Mouse (Mus musculus) MEL (cell line): ENCODE data around the gene Ihh.

Experiments
- BHLHE40 ChIP-seq: IDR thresholded peaks from 2 replicates; pipeline ENCODE4 v1.6.1; 2012; ENCODE audit warnings: low read depth, mild to moderate bottlenecking, inconsistent platforms, low read length, improper control_type of control experiment, borderline replicate concordance
- CTCF ChIP-seq, 3 experiments: IDR thresholded peaks in 2 of 3; conservative IDR thresholded peaks in 1 of 3; 2 replicates each; pipeline ENCODE4 v1.5.1; 2011 to 2012; ENCODE audit warnings: low read length in 3 of 3, low read depth in 2 of 3, mild to moderate bottlenecking in 2 of 3, improper control_type of control experiment in 1 of 3, inconsistent platforms in 1 of 3, mixed read lengths in 1 of 3, moderate library complexity in 1 of 3; ENCODE audit not compliant: control insufficient read depth in 1 of 3, insufficient read depth in 1 of 3, poor library complexity in 1 of 3, severe bottlenecking in 1 of 3
- EP300 ChIP-seq, 2 experiments: IDR thresholded peaks; 2 replicates each; pipeline ENCODE4 v1.6.1; 2011; ENCODE audit warnings: improper control_type of control experiment in 2 of 2, low read length in 2 of 2, low read depth in 1 of 2, mild to moderate bottlenecking in 1 of 2
- MXI1 ChIP-seq: IDR thresholded peaks from 2 replicates; pipeline ENCODE4 v1.6.1; 2011; ENCODE audit warnings: mild to moderate bottlenecking, low read depth, low read length, improper control_type of control experiment
- POLR2A ChIP-seq, 2 experiments: IDR thresholded peaks; 2 replicates each; pipeline ENCODE4 v1.6.1; 2011 to 2012; ENCODE audit warnings: low read length in 2 of 2, mild to moderate bottlenecking in 2 of 2, control low read depth in 1 of 2, improper control_type of control experiment in 1 of 2, low read depth in 1 of 2, moderate library complexity in 1 of 2; ENCODE audit not compliant: control insufficient read depth in 1 of 2, insufficient read depth in 1 of 2, poor library complexity in 1 of 2

- TF ChIP-seq CTCF (IDR thresholded peaks at IDR 0.05 in 2 of 3, conservative IDR thresholded peaks at IDR 0.05 in 1 of 3; ENCODE audit: control insufficient read depth in 1 of 3, insufficient read depth in 1 of 3, low read depth in 2 of 3, low read length in 3 of 3, poor library complexity in 1 of 3, severe bottlenecking in 1 of 3) (peak; percentile 81 to 86 (median 84)), MXI1 (no peak), EP300 (IDR thresholded peaks at IDR 0.05; ENCODE audit: low read depth in 1 of 2, low read length in 2 of 2) (no peak), POLR2A (IDR thresholded peaks at IDR 0.05; ENCODE audit: control insufficient read depth in 1 of 2, insufficient read depth in 1 of 2, low read depth in 1 of 2, low read length in 2 of 2, poor library complexity in 1 of 2) (no peak), BHLHE40 (no peak)
Measured at GRCm38 (mm10) chr1:74964494-74965215, 13.2 kb upstream of the Ihh start.
